Mouse (Mus musculus) intestine, postnatal 0 days (tissue): Measurements from ENCODE around the gene Tmbim1. TPM values are rescaled to one million over a fixed set of nuclear protein-coding genes. Genes with fewer than 3 reads are reported as not detected.
"Not testable (repeated sequence)": the region's sequence is repeated elsewhere in the genome, so short reads cannot be mapped to it uniquely, and the experiment has no call there.

Experiments
- ATAC-seq: fragments of 200-750 bp; cut with Nextera tagmentation; 2 replicates; pipeline ENCODE4 v1.8.0; 2017; ENCODE audit warnings: mild to moderate bottlenecking, moderate TSS enrichment, moderate library complexity
- H3K27ac ChIP-seq: fragments of 300-500 bp; sonication (generic); 2 replicates; pipeline ENCODE4 v1.5.1; 2014; ENCODE audit warnings: mild to moderate bottlenecking, low read depth, low read length, moderate library complexity
- H3K27me3 ChIP-seq: fragments of 300-500 bp; sonication (generic); replicated peaks from 2 replicates; pipeline ENCODE4 v1.6.1; 2014; ENCODE audit warnings: low read length, mixed read lengths; ENCODE audit not compliant: control insufficient read depth, insufficient read depth
- H3K36me3 ChIP-seq: fragments of 300-500 bp; sonication (generic); 2 replicates; pipeline ENCODE4 v1.6.1; 2014; ENCODE audit warnings: mild to moderate bottlenecking, moderate library complexity; ENCODE audit not compliant: control insufficient read depth, insufficient read depth
- H3K4me1 ChIP-seq: fragments of 300-500 bp; sonication (generic); replicated peaks from 2 replicates; pipeline ENCODE4 v1.6.1; 2014; ENCODE audit warnings: antibody characterized with exemption, low read length, mixed read lengths; ENCODE audit not compliant: control insufficient read depth, insufficient read depth
- H3K4me2 ChIP-seq: fragments of 300-500 bp; sonication (generic); replicated peaks from 2 replicates; pipeline ENCODE4 v1.6.1; 2014; ENCODE audit warnings: low read depth, mild to moderate bottlenecking, moderate library complexity
- H3K4me3 ChIP-seq: fragments of 300-500 bp; sonication (generic); 2 replicates; pipeline ENCODE4 v1.5.1; 2014; ENCODE audit warnings: low read depth, low read length
- H3K9ac ChIP-seq: fragments of 300-500 bp; sonication (generic); 2 replicates; pipeline ENCODE4 v1.6.1; 2014; ENCODE audit warnings: mild to moderate bottlenecking, low read depth, low read length
- H3K9me3 ChIP-seq: fragments of 300-500 bp; sonication (generic); 2 replicates; pipeline ENCODE4 v1.6.1; 2016; ENCODE audit warnings: mixed run types; ENCODE audit not compliant: control insufficient read depth
- CTCF ChIP-seq: sonication (generic); IDR thresholded peaks from 2 replicates; pipeline ENCODE4 v1.5.1; 2016; ENCODE audit warnings: low read depth, mild to moderate bottlenecking, control low read depth, antibody characterized with exemption, moderate library complexity
- WGBS: fragments of 180-500 bp; shearing (Covaris S2); extraction: QIAGEN DNeasy Blood & Tissue Kit; methylation state at CpG from one replicate; pipeline ENCODE4 v1.1.7; 2014; 5-methylcytosine and 5-hydroxymethylcytosine counted together
- polyA plus RNA-seq: library from polyadenylated mRNA; unstranded; fragments of >200 nt; fragmentation: Nextera tagmentation; extraction: Ambion mirVana; gene quantifications from 2 replicates; pipeline ENCODE4 v1.2.1, GENCODE M21; 2015

The Tmbim1 gene
- polyA plus RNA-seq, 1 experiment from 2014 or later: 47.4 TPM

- no peaks in the 10 kb centered on the region for H3K27me3 ChIP-seq
- no peak overlapping the region; the same call in 1 of the 2 replicates for H3K27ac ChIP-seq
- no peak for TF ChIP-seq CTCF
- H3K4me1 ChIP-seq: peaks cover 3% of the 10 kb centered on the region; the same call in 1 of the 2 replicates
- no peak overlapping the region for H3K4me2 ChIP-seq
- no peak overlapping the region for H3K4me3 ChIP-seq
- no peaks in the 10 kb centered on the region for H3K36me3 ChIP-seq
- no peak overlapping the region for H3K9ac ChIP-seq
- ATAC-seq: no peak
- no peaks in the 10 kb centered on the region for H3K9me3 ChIP-seq
- WGBS: 56% methylated on average over 4 of the region's 4 CpGs
These were observed 25.7 kb upstream of the Tmbim1 start for GRCm38 (mm10) chr1:74331046-74331681.

- ATAC-seq: 0 out of 2 replicates have a peak, but pooled peaks have one; percentile 20
- Histone ChIP-seq H3K36me3 (no peaks in the 10 kb centered on the region), H3K27ac (peak overlapping the region; percentile 57; the same call in 1 of the 2 replicates), H3K9ac (no peak overlapping the region), H3K4me1 (peaks cover 3% of the 10 kb centered on the region; the same call in 1 of the 2 replicates), H3K27me3 (no peaks in the 10 kb centered on the region), H3K4me3 (no peak overlapping the region), H3K4me2 (peak overlapping the region; percentile 38), H3K9me3 (no peaks in the 10 kb centered on the region)
- WGBS: 32% methylated on average over 7 of the region's 7 CpGs
- TF ChIP-seq CTCF: no peak
These were observed 24.5 kb upstream of the Tmbim1 start for GRCm38 (mm10) chr1:74329899-74330431.

- not testable (repeated sequence) for H3K4me1 ChIP-seq, H3K9me3 ChIP-seq, H3K9ac ChIP-seq, H3K36me3 ChIP-seq, H3K27me3 ChIP-seq, H3K4me2 ChIP-seq, ATAC-seq, H3K27ac ChIP-seq, H3K4me3 ChIP-seq
- WGBS: 84% methylated on average over 2 of the region's 2 CpGs
- peak; percentile 50 for TF ChIP-seq CTCF
These were observed 21.5 kb upstream of the Tmbim1 start for GRCm38 (mm10) chr1:74326916-74327315.

- H3K9me3 ChIP-seq: no peaks in the 10 kb centered on the region
- no peak overlapping the region for H3K27ac ChIP-seq
- no peak for TF ChIP-seq CTCF
- 54% methylated on average over 3 of the region's 3 CpGs for WGBS
- H3K36me3 ChIP-seq: no peaks in the 10 kb centered on the region
- H3K4me3 ChIP-seq: no peak overlapping the region
- no peak for ATAC-seq
- H3K9ac ChIP-seq: no peak overlapping the region
- H3K4me2 ChIP-seq: no peak overlapping the region
- H3K4me1 ChIP-seq: no peaks in the 10 kb centered on the region
- H3K27me3 ChIP-seq: no peaks in the 10 kb centered on the region
These were observed 16.0 kb upstream of the Tmbim1 start for GRCm38 (mm10) chr1:74321396-74321795.

GRCm38 (mm10) chr1:74318711-74319110, 13.3 kb upstream of the Tmbim1 start:
- no peak overlapping the region for H3K4me3 ChIP-seq
- H3K36me3 ChIP-seq: no peaks in the 10 kb centered on the region
- no peak overlapping the region for H3K4me2 ChIP-seq
- H3K27ac ChIP-seq: no peak overlapping the region
- TF ChIP-seq CTCF: no peak
- H3K27me3 ChIP-seq: no peaks in the 10 kb centered on the region
- H3K4me1 ChIP-seq: no peaks in the 10 kb centered on the region
- no peak overlapping the region for H3K9ac ChIP-seq
- no peak for ATAC-seq
- no peaks in the 10 kb centered on the region for H3K9me3 ChIP-seq
- 48% methylated on average over 3 of the region's 3 CpGs for WGBS

- Histone ChIP-seq H3K4me3 (no peak overlapping the region), H3K9ac (no peak overlapping the region), H3K4me1 (no peaks in the 10 kb centered on the region), H3K4me2 (no peak overlapping the region), H3K36me3 (no peaks in the 10 kb centered on the region), H3K27me3 (no peaks in the 10 kb centered on the region), H3K27ac (no peak overlapping the region), H3K9me3 (no peaks in the 10 kb centered on the region)
- TF ChIP-seq CTCF: no peak
- WGBS: 82% methylated on average over 4 of the region's 4 CpGs
- ATAC-seq: no peak
These were observed 10.8 kb upstream of the Tmbim1 start for GRCm38 (mm10) chr1:74316114-74316827.
